Mouse (Mus musculus) left cerebral cortex, adult 8-10 months (tissue): Measurements from ENCODE around the gene Gpatch11. TPM values are rescaled to one million over a fixed set of nuclear protein-coding genes. Genes with fewer than 3 reads are reported as not detected.
A peak's percentile ranks its signal among the peaks of the same experiment; 100 is the strongest.
"Not testable (repeated sequence)": the region's sequence is repeated elsewhere in the genome, so short reads cannot be mapped to it uniquely, and the experiment has no call there.

ENCODE experiments used
- DNase-seq, 2 experiments: peaks; one replicate each; pipeline ENCODE4 v3.0.0; 2022; ENCODE audit warnings: low spot score in 2 of 2
- total RNA-seq, 4 experiments: library from RNA; stranded (reverse); gene quantifications; 2 replicates each; pipeline ENCODE4 v1.2.4; 2022

Gpatch11 gene
- 10 to 100 TPM; 30.0 to 41.6 (median 38.7) TPM for total RNA-seq

DNA sequence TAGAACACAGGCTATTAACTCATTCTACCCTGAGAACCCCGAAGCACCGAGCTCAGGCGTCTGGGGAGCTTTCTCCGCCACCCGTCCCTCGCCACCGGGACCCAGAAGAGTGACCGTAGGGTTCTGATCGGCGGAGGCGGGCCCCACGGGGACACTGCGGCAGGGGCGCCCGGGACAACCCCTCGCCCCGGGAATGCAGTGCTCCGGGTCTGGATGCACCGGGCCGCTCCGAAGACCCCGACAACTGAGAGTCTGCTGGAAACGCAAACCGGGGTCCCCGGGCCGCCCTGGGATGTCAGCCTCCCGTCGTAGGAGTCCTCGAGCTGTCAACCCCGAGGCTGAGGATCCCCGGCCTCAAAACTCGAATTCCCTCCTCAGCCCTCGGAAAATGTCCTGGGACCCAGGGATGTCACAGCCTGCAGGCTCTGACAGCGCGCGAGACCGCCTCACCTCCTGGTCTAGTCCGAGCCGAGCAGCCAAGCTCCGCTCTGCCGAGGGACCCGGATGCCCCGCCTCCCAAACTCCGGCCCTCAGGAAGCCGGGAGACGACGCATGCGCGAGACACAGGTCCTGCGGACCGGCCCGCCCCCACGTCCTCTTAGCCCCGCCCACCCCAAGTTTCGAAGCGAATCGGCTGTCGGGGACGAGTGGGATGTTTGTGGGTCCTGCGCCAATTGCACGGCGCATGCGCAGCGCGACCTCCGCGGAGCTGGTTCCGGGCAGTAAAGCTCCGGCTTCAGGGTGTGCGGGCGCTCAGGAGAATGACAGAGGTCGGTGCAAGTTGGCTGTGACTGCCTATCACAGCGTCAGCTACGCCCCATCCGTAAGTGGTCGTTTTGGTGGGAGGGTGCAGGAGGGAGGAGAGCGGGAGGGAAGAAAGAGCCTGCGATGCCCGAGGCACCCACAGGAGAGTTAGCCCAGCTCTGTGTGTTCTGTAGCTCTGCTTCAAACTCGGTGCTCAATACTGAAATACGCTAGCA is at the start of gene Gpatch11, which contains the start of gene Heatr5b:
Gpatch11 (plus strand) TSS at position 712 of the 980 bp plus-strand sequence.
Heatr5b (minus strand) TSS at position 509 of the 980 bp plus-strand sequence.
- peak; percentile 91 to 96 for DNase-seq

DNA sequence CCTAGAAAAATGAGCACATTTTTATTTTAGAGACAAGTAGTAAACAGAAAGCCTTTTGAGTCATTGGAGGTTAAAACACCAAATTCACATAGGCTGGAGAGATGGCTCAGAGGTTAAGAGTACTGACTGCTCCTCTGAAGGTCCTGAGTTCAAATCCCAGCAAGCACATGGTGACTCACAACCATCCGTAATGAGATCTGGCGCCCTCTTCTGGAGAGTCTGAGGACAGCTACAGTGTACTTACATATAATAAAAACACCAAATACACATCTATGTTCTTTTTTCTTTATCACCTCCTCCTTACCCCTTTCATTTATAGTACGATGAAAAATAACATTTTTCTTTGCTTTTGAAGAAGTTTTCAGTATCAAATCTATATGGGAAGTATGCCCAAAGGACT is 47.1 kb upstream of the Gpatch11 start:
- DNase-seq, result not testable (repeated sequence)

DNA sequence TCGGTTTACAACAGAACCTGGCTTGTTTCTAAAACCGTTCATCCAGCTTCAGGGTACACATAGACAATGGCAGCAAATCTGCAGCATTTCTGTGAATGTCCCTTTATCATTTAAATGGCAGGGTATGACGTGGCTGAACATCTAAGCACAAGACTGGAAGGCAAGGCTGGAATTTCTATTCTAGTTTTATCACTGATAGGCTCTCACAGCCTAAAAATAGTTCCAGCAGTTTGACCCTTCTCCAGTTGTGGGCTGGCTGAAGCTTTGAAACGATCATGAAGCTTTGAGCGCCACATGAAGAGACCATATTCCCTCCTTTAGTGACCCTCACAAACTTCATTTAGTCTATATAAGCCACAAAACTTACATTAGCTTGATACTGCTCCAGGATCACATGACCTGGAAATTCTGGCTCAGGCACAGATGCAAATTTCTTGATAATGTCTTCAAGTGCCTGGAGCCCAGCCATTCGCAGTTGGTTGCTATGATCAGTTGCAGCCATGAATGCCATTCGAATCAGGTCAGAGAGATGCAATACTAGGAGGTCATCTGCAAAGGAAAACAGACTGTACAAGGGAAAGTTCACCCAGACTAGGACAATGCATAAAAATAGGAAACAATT is 44.2 kb upstream of the Gpatch11 start:
- DNase-seq, result no peak

DNA sequence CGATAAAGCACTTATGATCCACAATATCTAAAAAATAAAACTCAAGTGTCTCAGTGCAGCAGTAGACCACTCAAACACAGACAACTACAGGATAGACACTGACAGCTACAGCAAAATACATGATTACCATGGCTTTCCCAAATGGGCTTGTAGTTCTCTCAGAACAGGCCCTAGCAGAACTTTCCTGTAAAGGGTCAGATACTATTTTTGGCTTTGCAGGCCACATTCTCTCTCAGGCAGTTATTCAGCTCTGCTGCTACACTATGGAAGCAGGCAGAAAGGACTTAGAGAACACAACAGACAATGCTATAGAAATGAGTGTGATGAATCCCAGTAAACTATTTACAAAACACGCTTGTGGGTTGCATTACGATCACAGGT is 43.7 kb upstream of the Gpatch11 start:
- DNase-seq, result no peak

DNA sequence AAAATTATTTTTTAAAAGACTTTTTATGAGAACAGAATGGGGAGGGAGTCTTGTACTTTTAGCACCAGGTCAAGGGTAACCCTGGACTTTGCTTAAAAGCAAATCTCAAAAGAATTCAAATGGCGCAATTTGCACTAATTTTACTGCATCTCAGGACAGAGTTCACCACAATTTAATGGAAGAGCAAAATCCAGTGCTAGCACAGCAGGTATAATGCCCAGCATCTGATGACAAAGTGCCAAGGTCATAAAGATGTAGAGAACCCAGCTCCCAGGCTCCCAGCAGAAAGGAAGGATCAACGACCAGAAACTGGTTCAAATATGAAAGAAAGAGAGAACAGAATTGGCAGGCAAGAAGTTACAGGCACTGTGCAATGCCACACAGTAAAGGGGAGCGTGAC is 43.2 kb upstream of the Gpatch11 start:
- no peak for DNase-seq

DNA sequence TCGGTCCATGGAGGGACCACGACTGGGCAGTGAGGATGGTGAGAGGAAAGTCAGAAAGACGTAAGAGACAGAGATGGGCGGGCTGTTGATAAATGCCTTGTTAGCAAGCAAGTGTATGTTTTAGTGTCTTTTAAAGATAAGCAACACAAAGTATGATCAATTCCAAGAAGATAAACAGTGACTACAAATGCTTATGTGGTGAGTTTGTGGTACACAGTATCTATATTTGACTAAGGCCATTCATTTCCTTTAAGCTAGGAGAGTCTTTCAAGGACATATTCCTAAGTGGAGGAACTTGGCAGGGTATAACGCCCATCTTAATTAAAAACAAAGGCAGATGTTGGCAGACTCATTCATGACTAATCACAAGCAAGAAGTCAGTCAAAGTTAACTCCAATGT is 41.0 kb upstream of the Gpatch11 start:
- no peak for DNase-seq

DNA sequence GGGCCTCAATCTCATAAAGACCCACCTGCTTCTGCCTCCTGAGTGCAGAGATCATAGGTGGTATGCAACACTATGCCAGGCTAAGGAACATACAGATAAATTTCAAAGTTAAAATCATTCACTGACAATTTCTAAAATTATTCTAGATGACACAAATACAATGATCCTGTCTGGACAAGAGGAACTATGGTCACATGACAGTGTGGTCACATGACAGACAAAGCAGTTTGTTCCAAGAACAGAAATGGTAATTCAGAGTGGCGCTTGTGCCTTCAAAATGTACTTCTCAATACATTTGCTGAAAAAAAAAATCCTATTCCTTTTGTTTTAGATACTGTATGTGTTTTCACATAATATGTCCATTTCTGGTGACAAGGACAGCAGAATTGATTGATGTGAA is 38.1 kb upstream of the Gpatch11 start:
- DNase-seq, result no peak

DNA sequence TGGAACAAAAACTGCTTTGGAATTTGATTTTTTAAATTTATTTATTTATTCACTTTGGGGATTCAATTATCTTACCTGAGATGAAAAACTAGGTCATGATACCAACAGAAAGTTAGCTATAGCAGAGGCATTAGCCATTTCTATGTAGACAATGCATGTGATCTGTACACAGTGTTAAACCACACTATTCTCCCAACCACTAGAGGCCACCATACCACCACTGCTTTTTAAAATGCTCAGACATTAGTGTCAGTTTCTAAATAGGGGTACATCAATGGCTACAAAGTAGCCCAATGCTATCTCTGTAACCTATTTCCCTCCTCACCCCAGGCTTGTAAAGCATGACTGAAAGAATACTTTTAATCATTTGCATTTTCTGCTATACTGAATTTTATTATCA is 26.3 kb upstream of the Gpatch11 start:
- DNase-seq, result no peak

DNA sequence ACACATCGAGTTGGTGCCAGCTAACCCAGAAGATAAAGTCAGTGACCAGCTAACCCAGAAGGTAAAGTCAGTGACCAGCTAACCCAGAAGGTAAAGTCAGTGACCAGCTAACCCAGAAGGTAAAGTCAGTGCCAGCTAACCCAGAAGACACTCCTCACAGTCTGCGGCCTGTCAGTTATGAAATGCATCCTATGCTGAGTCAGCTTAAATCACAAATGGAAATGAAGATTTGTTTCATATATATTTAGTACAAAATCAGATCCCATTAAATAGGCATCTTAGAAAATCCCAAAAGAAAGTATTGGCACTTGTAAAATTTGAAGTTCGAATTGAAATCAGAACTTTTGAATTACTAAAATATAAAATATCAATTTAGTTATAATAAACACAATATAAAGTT is 25.8 kb upstream of the Gpatch11 start:
- no peak for DNase-seq

DNA sequence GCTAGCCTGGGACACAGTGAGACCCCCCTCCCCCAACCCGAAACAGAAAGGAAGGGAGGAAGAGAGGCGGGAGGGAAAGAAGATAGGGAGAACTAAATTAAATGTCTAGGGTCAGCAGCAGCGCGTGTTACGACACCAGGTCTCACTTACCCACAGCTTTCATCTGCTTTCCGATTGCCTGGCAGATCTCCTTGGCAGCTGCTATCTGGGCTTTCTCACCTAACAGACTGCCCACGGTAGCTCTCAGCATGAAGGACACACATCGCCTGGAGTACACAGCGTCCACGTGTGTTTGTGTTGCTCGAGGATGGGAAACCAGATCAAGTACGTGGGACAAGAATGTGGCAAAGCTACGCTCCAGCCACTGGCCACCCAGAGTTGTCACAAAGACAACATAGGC is 11.0 kb upstream of the Gpatch11 start:
- DNase-seq, result no peak

DNA sequence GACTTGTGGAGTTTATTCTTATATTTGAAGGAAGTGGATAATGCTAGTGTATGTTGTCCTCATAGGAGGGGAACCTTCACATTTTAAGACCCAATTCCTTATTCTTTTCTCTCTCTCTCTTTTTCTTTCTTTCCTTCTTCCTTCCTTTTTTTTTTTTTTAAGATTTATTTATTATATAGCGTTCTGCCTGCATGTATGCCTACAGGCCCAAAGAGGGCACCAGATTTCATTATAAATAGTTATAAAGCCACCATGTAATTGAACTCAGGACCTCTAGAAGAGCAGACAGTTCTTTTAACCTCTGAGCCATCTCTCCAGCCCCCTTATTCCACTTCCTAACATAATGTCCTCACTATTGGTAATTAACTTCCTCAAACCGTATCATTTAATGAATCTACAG is 689 bp downstream of the Gpatch11 start:
- DNase-seq, result no peak

DNA sequence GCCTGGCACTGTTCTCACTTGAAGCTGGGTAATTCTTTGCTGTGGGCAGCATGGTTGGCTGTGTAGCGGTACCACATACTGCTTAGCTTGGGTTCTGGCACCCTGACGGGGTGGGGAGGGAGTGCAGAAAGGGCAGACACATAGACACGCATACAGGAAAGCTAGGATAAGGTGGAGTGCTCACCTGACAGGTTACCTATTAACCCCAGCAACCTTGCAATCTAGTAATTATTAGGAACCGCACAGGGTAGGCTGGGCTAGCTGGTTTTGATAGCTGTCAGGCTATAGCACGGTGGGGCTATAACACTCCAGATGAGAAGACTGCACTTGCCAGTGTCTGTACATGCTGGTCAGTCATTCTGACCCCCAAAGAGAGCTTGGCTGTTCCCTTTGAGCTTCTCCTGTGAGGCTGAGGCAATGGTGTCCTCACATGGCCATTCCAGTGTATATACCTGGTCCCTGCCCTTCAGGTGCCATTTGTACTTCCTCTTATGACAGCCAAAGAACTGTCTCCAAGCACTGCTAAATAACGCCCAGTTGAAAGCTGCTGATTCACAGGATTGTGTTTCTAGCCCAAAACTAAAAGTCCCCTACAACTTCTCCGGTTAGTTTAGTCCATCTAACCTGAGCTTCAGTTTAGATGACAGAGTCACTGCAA is 7.0 kb downstream of the Gpatch11 start:
- no peak for DNase-seq

DNA sequence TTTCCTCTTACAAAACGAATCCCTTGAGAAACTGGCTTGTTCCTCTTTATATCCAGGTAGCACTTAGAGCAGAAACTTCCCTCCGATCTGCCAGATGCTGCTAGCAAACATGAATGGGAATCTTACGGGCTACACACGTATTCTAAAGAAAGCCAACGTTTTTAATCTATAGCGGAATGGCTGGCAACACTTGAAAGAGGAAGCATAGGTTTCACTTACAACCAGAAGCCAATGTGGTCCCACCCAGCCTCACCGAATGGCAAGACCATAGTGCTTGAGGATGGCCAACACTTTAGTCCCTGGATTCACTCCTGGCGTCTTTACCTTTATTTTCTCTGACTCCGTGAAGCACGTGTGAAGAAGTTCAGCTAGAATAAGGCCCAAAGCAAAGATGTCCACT is 20.9 kb downstream of the Gpatch11 start:
- no peak for DNase-seq

DNA sequence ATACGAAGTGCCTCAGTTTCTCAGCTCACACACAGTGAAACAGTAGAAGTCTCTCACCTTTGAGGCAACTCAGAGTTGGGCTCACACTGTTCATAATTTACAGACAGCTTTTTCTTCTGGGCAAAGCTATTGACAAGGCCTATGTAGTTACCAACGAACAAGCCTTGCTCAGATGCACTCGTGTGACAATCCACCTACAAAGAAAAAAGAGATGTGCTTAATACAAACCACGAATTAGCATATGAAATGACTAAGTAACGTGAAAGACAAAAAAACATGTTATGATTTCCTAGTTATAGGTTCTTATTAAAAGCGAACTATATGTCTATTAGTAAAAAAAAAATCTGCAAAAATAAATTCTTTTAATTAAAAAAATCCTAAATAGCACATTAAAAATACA is 38.5 kb downstream of the Gpatch11 start:
- no peak for DNase-seq

DNA sequence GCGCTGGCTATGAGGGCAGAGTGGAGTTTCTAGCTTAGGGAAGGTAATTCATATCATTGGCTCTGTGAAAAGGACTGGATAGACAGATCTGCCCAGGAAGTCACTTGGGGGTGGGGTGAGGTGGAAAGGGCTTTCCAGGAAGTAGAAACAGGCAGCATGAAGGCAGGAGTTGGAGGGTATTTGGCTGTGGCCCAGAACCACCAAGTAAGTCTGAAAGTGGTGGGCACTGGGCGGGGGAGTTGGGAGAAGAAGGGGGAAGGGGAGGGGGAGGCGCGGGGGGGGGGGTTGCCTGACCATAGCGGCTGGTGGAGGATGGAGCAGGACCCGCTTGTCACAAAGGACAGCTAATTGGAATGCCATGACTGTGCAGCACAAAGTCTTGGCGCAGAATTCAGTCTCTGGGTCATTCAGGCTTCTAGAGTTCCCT is 46.5 kb downstream of the Gpatch11 start:
- DNase-seq, result no peak

DNA sequence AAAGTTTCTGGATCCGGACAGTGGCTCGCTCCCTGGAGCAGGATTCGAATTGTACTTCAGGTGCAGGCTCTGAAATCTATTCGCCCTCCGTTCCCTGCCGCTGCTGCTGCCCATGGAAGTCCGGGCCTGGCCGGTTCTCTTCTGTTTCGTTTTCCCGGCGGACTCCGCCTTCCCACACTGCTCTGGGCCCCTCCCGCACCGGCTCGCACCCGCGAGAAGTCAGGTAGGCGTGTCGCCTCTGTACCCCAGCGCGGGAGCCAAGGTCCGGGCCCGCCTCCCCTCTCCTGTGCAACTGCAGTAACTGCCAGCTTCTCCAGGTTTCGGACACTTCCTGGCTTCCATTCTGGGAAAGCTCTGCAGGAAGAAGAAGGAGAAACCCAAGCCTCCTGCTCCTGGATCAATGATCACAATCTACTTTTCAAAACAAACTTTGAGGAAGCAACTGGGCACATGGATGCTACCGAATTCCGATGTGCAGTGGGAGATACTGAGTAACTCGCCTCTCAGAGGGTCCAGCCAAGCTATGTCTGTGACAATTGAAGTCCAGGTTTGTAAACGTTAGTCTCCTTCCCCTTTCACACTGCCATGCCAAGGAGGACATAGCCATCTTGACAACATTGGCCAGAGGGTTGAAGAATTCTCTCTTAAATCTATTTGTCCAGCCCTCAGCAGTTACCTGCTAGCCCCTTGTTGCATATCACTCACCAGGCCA is 47.2 kb downstream of the Gpatch11 start, which contains the start of gene Eif2ak2:
Eif2ak2 (minus strand) TSS at position 173 of the 712 bp plus-strand sequence.
- DNase-seq, result peak; percentile 14 to 29

DNA sequence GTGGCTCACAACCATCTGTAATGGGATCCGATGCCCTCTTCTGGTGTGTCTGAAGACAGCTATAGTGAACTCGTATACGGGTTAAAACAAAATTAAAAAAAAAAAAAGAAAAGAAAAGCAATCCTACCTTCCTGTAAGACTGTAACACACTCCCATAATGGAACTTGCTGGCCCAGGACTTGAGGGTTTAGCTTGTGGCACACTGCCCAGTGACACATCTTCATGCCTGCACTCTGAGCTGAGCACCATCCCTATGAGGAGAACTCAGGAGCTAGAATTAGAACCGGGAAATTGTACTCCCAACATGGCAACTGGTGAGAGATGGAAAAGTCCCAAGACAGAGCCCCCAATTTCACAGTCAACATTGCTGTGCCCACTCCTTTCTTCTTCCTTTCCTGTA is 47.9 kb downstream of the Gpatch11 start:
- DNase-seq, result no peak

DNA sequence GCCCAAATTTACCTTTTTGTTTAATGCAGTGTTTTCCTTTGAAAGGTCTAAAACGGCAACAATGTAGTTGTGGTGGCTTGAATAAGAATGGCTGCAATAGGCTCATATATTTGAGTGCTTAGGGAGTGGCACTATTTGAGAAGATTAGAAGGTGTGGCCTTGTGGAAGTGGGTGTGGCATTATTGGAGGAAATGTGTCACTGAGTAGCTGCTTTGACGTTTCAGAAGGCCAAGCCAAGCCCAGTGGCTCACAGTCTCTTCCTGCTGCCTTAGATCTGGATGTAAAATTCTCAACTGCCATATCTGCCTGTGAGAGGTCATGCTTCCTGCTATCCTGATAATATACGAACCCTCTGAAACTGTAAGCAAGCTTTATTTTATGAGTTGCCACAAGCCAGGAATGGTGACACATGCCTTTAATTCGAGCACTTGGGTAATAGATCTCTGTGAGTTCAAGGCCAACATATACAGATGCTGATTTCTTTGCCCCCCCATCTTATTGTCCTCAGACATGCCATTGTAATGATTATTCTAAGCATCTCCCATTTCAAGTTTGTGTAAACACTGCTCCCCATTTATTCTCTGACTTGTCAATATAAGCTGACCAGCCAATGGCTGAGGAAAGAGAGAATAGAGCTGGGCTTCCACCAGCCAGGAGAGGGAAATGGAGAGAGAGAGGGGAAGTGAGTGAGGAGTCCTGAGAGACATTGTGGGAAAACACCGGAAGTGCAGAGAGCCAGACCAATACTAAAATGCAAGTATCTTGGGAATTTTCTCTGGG is 50.1 kb downstream of the Gpatch11 start:
- DNase-seq, result no peak

DNA sequence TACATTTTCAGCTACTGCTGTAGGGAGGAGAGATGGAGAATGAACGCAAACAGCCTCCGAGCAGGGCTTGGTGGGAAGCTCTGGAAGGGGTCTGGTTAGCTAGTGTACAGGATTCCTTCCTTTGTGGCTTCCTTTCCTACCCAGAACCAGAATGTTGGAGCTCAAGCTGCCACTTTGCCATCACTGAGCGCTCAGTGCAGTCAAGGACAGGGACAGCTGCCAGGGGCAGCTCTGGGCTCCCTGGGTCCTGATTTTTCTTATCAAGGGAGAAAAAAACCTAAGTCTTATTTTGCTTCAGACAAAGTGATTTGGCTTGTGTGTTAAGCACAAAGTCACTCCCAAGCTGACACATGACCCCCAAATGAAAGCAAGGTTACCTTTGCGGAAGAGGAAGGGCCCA is 53.2 kb downstream of the Gpatch11 start:
- DNase-seq, result no peak

DNA sequence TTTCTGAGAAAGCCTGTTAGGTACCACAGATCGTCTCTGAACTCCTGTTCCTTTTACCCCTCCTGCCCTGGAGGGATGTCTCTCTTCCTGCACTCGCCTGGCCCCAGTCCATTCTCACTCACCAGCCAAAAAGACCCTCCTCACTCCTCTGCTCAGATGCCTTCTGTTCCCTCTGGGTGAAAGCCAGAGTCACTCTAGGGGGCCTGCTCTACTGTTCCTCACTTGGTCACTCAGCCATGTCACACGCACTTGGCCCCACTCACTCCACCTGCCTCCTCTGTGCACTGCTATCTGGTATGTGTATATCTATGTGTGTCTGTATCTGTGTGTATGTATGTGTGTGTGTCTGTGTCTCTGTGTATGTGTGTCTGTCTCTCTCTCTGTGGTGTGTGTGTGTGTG is 53.8 kb downstream of the Gpatch11 start:
- no peak for DNase-seq

DNA sequence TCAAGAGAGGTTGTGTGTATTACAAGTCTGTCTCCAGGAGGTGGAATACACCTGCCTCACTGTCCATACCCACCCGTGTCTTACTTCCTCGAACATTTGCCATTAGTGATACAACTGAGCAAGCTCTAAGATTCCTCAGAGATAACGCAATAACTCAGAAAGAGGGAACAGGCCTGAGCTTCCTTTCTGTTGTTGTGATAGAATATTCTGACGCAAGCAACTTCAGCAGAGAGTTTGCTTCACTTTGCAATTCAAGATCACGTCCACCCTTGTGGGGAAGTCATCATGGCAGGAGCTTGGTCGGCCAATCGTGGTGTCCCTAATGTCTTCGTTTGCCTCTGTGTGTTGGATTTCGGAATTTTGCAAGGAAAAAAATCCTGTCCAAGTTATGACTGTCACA is 55.7 kb downstream of the Gpatch11 start:
- no peak for DNase-seq
